Mouse (Mus musculus): Measurements from ENCODE around the gene Mapt.
A peak's percentile ranks its signal among the peaks of the same experiment; 100 is the strongest.

Gene Mapt

DNA sequence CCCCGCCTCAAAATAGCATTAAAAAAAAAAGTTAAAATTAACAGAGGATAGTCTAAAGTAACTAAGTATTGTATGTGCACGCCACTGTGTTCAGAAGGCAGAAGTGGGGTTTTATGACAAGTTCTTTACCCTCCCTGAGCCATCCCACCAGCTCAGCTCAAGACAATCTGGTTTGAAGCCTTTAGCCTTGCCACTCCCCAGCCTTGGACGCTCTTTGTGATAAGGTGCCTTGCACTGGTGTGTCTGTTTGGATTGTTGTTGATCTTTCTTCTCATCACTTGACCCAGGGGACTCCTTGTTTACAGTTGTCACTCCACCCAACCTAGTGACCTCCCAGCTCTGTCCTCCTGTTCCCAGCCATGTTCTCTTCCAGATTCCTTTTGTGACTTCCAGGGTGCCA is 86.4 kb downstream of the Mapt start:
- peak; percentile 1 for DNase-seq

GRCm38 (mm10) chr11:104318940-104319781 is 88.0 kb downstream of the Mapt start:
- peak; percentile 3 for DNase-seq

DNA sequence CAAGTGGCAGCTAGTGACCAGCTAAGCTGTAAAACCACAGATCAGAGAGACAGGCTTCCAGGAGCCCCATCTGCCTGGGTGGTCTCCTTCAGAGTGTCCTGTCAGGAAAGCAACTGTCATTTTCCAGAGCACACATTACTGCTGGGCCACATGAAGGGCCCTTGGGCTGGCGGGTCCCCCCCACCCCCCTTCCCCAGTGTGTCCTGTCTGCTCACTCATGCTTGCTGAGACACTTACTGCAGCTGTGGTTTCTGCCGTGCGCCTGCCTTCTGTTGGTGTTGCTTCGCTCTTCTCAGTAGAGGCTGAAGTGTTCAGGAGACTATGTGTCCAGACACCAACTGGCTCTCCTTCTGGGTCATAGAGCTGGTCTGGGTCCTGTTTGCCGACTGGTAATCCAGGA is 89.3 kb downstream of the Mapt start:
- no peak for DNase-seq

DNA sequence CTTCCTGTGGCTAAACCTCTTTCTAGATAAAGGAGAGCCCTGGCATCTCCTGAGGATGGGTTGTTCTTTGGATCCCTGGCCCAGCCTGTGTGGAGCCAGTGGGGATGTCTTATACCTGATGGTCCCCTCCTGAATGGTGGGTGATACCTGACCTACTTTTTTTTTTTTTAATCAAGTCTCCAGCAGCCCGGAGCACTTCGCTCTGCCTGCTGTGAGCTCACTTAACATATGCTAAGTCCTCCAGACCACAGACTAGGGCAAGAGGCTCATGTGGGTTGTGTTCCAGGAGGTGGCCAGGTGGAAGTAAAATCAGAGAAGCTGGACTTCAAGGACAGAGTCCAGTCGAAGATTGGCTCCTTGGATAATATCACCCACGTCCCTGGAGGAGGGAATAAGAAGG is 91.0 kb downstream of the Mapt start:
- no peak for DNase-seq

- DNase-seq = no peak
Measured at GRCm38 (mm10) chr11:104327462-104327861, 96.3 kb downstream of the Mapt start.

DNA sequence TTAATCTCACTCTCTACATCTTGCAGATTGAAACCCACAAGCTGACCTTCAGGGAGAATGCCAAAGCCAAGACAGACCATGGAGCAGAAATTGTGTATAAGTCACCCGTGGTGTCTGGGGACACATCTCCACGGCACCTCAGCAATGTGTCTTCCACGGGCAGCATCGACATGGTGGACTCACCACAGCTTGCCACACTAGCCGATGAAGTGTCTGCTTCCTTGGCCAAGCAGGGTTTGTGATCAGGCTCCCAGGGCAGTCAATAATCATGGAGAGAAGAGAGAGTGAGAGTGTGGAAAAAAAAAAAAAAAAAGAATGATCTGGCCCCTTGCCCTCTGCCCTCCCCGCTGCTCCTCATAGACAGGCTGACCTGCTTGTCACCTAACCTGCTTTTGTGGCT is 96.8 kb downstream of the Mapt start:
- DNase-seq = no peak

DNA sequence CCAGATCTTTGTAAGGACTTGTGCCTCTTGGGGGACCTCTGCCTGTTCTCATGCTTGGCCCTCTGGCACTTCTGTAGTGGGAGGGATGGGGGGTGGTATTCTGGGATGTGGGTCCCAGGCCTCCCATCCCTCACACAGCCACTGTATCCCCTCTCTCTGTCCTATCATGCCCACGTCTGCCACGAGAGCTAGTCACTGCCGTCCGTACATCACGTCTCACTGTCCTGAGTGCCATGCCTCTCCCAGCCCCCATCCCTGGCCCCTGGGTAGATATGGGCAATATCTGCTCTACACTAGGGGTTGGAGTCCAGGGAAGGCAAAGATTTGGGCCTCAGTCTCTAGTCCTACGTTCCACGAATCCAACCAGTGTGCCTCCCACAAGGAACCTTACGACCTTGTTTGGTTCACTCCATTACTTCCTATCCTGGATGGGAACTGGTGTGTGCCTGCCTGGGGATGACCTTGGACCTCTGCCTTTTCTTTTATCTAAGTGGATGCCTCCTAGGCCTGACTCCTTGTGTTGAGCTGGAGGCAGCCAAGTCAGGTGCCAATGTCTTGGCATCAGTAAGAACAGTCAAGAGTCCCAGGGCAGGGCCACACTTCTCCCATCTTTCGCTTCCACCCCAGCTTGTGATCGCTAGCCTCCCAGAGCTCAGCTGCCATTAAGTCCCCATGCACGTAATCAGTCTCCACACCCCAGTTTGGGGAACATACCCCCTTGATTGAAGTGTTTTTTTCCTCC is 98.2 kb downstream of the Mapt start:
- DNase-seq = no peak

DNA sequence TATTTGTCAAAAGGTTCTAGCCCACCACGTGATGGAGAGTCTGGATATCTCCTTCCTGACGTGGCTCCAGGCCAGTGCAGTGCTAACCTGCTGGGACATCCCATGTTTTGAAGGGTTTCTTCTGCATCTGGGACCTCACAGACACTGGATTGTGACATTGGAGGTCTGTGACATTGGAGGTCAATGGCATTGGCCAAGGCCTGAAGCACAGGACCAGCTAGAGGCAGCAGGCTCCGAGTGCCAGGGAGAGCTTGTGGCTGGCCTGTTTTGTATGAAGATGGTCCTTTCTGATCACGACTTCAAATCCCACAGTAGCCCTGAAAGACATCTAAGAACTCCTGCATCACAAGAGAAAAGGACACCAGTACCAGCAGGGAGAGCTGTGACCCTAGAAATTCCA is 99.0 kb downstream of the Mapt start:
- DNase-seq = no peak

- DNase-seq = no peak
Measured at GRCm38 (mm10) chr11:104331208-104331607, 100.0 kb downstream of the Mapt start.

- DNase-seq = no peak
Measured at GRCm38 (mm10) chr11:104332105-104332504, 100.9 kb downstream of the Mapt start.

DNA sequence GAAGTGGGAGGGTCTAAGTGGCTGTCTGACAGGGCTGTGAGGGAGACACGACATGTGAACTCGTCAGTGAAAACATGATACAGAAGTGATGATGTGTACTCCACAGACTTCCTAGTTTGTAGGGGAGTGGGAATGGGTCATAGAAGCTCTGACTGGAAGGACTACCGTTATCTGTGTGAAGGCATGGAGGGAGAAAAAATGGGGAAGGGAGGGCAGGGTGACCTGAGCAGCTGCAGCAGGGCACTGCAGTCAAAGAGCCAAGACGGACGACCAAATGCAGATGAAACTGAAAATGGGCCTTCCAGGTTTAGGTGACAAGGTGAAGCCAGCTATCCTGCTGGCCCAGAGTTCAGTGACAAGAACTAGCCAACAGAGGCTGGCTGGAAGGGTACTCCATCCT is 102.9 kb downstream of the Mapt start:
- no peak for DNase-seq

GRCm38 (mm10) chr11:104334946-104335345 is 103.8 kb downstream of the Mapt start:
- no peak for DNase-seq

DNA sequence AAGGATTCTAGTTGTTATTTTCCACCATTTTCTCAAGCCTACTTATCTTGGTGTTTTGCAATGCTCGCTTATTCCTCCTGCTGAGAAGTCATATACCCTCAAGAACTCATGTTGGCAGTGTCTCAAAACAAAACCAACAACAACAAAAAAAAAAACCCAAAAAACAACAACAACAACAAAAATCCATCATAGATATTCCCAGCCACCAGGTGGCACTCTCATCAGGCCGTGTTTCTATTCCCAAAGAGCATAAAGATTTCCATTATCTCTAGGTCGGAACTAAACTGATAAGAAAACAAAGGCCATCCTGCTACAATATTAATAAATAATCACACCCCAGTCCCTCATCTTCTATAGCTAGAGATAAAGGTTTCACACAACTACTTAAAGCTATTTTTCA is 115.7 kb downstream of the Mapt start:
- no peak for DNase-seq

GRCm38 (mm10) chr11:104361790-104362189 is 130.6 kb downstream of the Mapt start:
- no peak for DNase-seq

DNA sequence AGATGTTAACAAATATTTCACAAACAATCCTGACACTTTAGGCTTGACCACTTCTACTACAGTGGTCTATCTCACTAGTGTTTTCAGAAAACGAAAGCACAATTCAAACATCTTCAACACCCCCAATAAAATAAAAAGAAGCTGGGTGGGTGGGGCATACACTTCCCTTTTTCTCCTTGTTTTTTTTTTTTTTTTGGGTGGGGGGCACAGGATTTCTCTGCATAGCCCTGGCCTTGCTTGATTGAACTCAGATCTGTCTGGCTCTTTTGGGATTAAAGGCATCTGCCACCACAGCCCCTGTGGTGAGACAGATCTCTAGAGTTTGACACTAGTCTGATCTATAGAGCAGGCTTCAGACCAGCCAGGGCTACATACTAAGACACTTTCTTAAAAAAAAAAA is 131.5 kb downstream of the Mapt start:
- DNase-seq = no peak

DNA sequence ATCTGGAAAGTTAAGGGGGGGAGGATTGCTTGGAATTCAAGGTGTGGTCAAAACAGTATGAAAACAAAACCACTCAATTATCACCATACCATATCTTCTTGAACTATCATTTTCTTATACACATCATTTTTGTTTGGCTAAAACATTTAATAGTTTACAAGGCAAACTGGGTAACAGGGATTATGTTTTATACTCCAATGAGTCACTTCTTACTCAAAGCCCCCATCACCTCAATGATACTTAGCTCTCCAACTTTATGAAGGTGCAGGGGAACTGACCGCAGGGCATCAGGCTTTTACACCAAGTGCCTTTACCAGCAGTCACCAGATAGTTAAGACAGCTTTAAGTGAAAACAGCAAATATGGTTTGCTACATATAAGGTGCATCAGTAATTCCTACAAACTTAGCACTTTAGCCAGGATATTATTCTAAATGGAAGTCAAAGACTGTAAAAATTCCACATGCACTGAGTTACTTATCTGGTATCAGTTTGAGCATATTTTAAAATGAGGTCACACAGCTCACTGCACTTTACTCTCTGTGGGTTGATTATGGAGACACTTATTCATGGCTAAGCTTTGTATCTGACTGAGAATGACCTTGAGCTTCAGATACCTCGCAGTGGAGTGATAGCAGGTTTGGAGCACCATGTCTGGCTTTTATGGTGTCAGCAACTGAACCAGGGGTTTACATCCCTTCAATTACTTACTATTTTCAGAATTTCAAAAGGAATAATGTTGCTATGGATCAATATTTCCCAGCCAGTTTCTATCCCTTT is 132.8 kb downstream of the Mapt start:
- no peak for DNase-seq

DNA sequence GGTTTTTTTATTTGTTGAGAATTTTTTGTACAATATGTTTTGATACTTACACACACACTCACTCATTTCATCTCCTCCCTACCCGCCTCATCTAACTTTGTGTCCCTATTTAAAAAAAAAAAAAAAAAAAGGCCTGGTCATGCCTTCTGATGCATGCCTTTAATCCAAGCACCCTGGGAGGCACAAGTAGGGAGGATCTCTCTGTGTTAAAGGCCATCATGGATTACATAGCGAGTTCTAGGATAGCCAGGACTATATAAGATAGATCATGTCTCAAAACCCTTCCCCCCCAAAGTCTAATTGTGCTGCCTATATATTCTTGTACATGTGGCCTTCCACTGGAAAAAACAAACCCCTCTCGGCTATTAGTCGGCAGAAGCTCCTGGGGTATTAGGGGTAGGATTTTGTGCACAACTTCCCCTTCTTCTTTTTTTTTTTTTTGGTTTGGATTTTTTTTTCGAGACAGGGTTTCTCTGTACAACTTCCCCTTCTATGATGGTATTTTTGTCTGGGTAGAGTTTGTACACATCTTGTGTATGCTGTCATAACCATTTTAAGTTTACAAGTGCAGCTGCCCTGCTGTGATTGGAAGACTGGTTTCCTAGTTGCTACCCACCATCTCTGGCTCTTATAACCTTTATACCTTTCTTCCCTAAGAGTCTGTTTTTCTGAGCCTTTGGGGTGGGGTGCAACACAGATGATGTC is 136.4 kb downstream of the Mapt start:
- DNase-seq = no peak

- no peak for DNase-seq
Measured at GRCm38 (mm10) chr11:104376291-104376690, 145.1 kb downstream of the Mapt start.

- no peak for DNase-seq
Measured at GRCm38 (mm10) chr11:104379635-104380034, 148.4 kb downstream of the Mapt start.
